Mouse (Mus musculus): ENCODE measurements around the gene Polr2e. TPM values are rescaled to one million over a fixed set of nuclear protein-coding genes. Genes with fewer than 3 reads are reported as not detected.

Gene Polr2e
- total and polyA plus RNA-seq, 3 experiments, result 105 to 194 (median 127) TPM

DNA sequence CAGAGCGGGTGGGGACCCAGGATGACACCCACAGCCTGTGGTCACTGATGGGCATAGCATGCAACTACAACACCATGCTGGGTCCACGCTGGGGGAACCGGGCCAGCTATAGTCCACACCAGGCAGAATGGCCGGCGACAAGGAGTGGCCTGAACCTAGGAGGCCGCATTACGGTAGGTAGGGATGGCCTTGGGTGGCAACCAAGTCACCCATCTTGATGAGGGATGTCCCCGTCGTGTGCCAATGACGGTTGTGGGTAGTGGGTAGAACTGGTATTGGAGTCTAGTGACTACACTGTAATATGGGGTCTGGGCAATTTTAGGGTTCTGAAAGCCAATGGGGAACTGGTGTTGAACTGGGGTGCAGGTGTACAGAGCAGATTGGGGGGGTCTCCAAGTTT is 22.7 kb downstream of the Polr2e start:
- H3K27ac ChIP-seq (ENCODE audit: insufficient read depth, low read depth), result peak overlapping the region; percentile 44
- H3K9me3 ChIP-seq (replicated peaks; ENCODE audit: low read length), result no peaks in the 10 kb centered on the region
- no peaks in the 10 kb centered on the region for H3K27me3 ChIP-seq (replicated peaks)
- dilution Hi-C loops (cut with MboI; ENCODE audit: extremely low pct_ligation_motif_present, extremely low pct_unique_long_range_greater_than_20kb, low sequenced_read_pairs), result no loop called here
- DNase-seq (ENCODE audit: extremely low read depth), result no peak
- peak overlapping the region; percentile 77 to 81 (median 80) for H3K4me3 ChIP-seq (replicated peaks in 1 of 3; ENCODE audit: low read depth in 2 of 3, low read length in 2 of 3, poor library complexity in 1 of 3)
- TF ChIP-seq RAD21 (IDR thresholded peaks at IDR 0.05; ENCODE audit: low read depth, low read length) (no peak), EP300 (IDR thresholded peaks at IDR 0.05; ENCODE audit: low read length) (no peak), CHD2 (IDR thresholded peaks at IDR 0.05; ENCODE audit: low read length) (no peak), JUND (conservative IDR thresholded peaks at IDR 0.05; ENCODE audit: low read depth, low read length) (no peak), HCFC1 (IDR thresholded peaks at IDR 0.05; ENCODE audit: low read depth, low read length) (no peak), PAX5 (IDR thresholded peaks at IDR 0.05; ENCODE audit: low read length) (no peak), RCOR1 (conservative IDR thresholded peaks at IDR 0.05; ENCODE audit: low read depth, low read length) (no peak), SMC3 (IDR thresholded peaks at IDR 0.05; ENCODE audit: low read depth, low read length) (no peak)
- H3K4me1 ChIP-seq (ENCODE audit: control insufficient read depth in 1 of 2, insufficient read depth in 2 of 2), result peaks cover 12 to 34% of the 10 kb centered on the region in 2 experiments
- peak overlapping the region; percentile 86 for H3K9ac ChIP-seq (ENCODE audit: insufficient read depth, low read depth)
- peaks cover 40 to 75% of the 10 kb centered on the region in 2 experiments for H3K36me3 ChIP-seq (replicated peaks in 1 of 2; ENCODE audit: control insufficient read depth in 1 of 2, insufficient read depth in 1 of 2, low read length in 1 of 2)
- in situ Hi-C loops (cut with MboI; ENCODE audit: low pct_ligation_motif_present, low pct_unique_long_range_greater_than_20kb, low sequenced_read_pairs), result no loop called here
- H3K4me2 ChIP-seq (ENCODE audit: insufficient read depth, low read depth, poor library complexity, severe bottlenecking), result peak overlapping the region; percentile 85
- H3K79me2 ChIP-seq (replicated peaks; ENCODE audit: control insufficient read depth, extremely low read depth, insufficient read depth, poor library complexity, severe bottlenecking), result peaks cover 8% of the 10 kb centered on the region

DNA sequence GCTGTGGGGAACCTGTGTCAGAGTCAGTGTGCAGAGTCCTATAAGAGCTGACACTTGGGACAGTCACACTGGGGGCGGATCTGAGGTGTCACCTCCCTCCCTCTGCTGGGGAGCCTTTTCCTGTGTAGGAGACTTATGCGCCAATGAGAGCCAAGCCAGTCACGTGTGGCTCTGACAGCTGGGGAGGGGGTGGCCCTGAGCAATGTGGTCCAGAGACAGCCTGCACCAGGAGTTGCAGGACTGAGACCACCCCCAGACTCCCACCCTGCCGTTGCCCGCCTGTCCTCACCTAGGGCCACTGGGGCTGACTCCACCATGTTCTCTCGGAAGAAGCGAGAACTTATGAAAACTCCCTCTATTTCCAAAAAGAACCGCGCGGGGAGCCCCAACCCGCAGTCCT is 23.1 kb downstream of the Polr2e start, which contains the start of gene Arhgap45:
TSS of gene Arhgap45 (plus strand) at position 143 of the 400 bp plus-strand sequence.
- Histone ChIP-seq H3K4me1 (ENCODE audit: control insufficient read depth in 1 of 2, insufficient read depth in 2 of 2) (peaks cover 12 to 34% of the 10 kb centered on the region in 2 experiments), H3K9ac (ENCODE audit: insufficient read depth, low read depth) (peak within 1 kb of the TSS; percentile 86), H3K4me2 (ENCODE audit: insufficient read depth, low read depth, poor library complexity, severe bottlenecking) (peak within 1 kb of the TSS; percentile 85), H3K27ac (ENCODE audit: insufficient read depth, low read depth) (peak within 1 kb of the TSS; percentile 44), H3K9me3 (replicated peaks; ENCODE audit: low read length) (no peaks in the 10 kb centered on the region), H3K4me3 (replicated peaks in 1 of 3; ENCODE audit: low read depth in 2 of 3, low read length in 2 of 3, poor library complexity in 1 of 3) (peak within 1 kb of the TSS; percentile 77 to 81 (median 80)), H3K36me3 (replicated peaks in 1 of 2; ENCODE audit: control insufficient read depth in 1 of 2, insufficient read depth in 1 of 2, low read length in 1 of 2) (peaks cover 41 to 75% of the 10 kb centered on the region in 2 experiments), H3K27me3 (replicated peaks) (no peaks in the 10 kb centered on the region), H3K79me2 (replicated peaks; ENCODE audit: control insufficient read depth, extremely low read depth, insufficient read depth, poor library complexity, severe bottlenecking) (peaks cover 8% of the 10 kb centered on the region)
- in situ Hi-C loops (cut with MboI; ENCODE audit: low pct_ligation_motif_present, low pct_unique_long_range_greater_than_20kb, low sequenced_read_pairs), result no loop called here
- peak; percentile 88 for DNase-seq (ENCODE audit: extremely low read depth)
- dilution Hi-C loops (cut with MboI; ENCODE audit: extremely low pct_ligation_motif_present, extremely low pct_unique_long_range_greater_than_20kb, low sequenced_read_pairs), result no loop called here
- TF ChIP-seq RCOR1 (conservative IDR thresholded peaks at IDR 0.05; ENCODE audit: low read depth, low read length) (no peak), CTCF (conservative IDR thresholded peaks at IDR 0.05 in 1 of 2, IDR thresholded peaks at IDR 0.05 in 1 of 2; ENCODE audit: low read depth in 2 of 2, low read length in 2 of 2) (no peak), IRF4 (IDR thresholded peaks at IDR 0.05; ENCODE audit: low read depth, low read length) (peak; percentile 43; the same call in 1 of the 2 replicates), KAT2A (IDR thresholded peaks at IDR 0.05; ENCODE audit: insufficient replicate concordance, low read length) (no peak), UBTF (IDR thresholded peaks at IDR 0.05; ENCODE audit: low read depth, low read length) (no peak), POLR2A (IDR thresholded peaks at IDR 0.05; ENCODE audit: low read depth, low read length) (peak; percentile 56; the same call in 1 of the 2 replicates), RAD21 (IDR thresholded peaks at IDR 0.05; ENCODE audit: low read depth, low read length) (no peak), CHD2 (IDR thresholded peaks at IDR 0.05; ENCODE audit: low read length) (no peak), MXI1 (IDR thresholded peaks at IDR 0.05; ENCODE audit: low read depth, low read length) (peak; percentile 95), USF2 (conservative IDR thresholded peaks at IDR 0.05; ENCODE audit: low read depth, low read length) (peak; percentile 91), NRF1 (IDR thresholded peaks at IDR 0.05; ENCODE audit: low read depth, low read length) (no peak), POLR2AphosphoS2 (IDR thresholded peaks at IDR 0.05; ENCODE audit: low read depth, low read length) (no peak), JUND (conservative IDR thresholded peaks at IDR 0.05; ENCODE audit: low read depth, low read length) (0 out of 2 replicates have a peak, but pooled peaks have one; percentile 3), PAX5 (IDR thresholded peaks at IDR 0.05; ENCODE audit: low read length) (no peak), EP300 (IDR thresholded peaks at IDR 0.05; ENCODE audit: low read length) (no peak), TBP (conservative IDR thresholded peaks at IDR 0.05; ENCODE audit: low read depth, low read length) (0 out of 2 replicates have a peak, but pooled peaks have one; percentile 57), BHLHE40 (IDR thresholded peaks at IDR 0.05; ENCODE audit: low read depth, low read length) (peak; percentile 98), HCFC1 (IDR thresholded peaks at IDR 0.05; ENCODE audit: low read depth, low read length) (peak; percentile 50; the same call in 1 of the 2 replicates), MAX (IDR thresholded peaks at IDR 0.05; ENCODE audit: low read length) (peak; percentile 95), ZKSCAN1 (IDR thresholded peaks at IDR 0.05; ENCODE audit: borderline replicate concordance, low read depth, low read length) (no peak), MAZ (IDR thresholded peaks at IDR 0.05; ENCODE audit: low read depth, low read length) (peak; percentile 94), E2F4 (IDR thresholded peaks at IDR 0.05; ENCODE audit: insufficient replicate concordance, low read depth, low read length) (no peak), SIN3A (IDR thresholded peaks at IDR 0.05; ENCODE audit: low read length) (peak; percentile 95), JUN (IDR thresholded peaks at IDR 0.05; ENCODE audit: insufficient read depth, low read depth, low read length) (no peak), CHD1 (IDR thresholded peaks at IDR 0.05; ENCODE audit: low read depth, low read length) (no peak), ZC3H11A (IDR thresholded peaks at IDR 0.05; ENCODE audit: low read depth, low read length) (no peak), TCF12 (IDR thresholded peaks at IDR 0.05; ENCODE audit: low read depth, low read length) (peak; percentile 75), ELF1 (IDR thresholded peaks at IDR 0.05; ENCODE audit: low read depth, low read length) (peak; percentile 69), MAFK (IDR thresholded peaks at IDR 0.05; ENCODE audit: insufficient replicate concordance, low read length) (no peak), MYC (IDR thresholded peaks at IDR 0.05; ENCODE audit: low read depth, low read length) (peak; percentile 80; the same call in 1 of the 2 replicates), USF1 (IDR thresholded peaks at IDR 0.05; ENCODE audit: low read depth, low read length) (peak; percentile 92), SMC3 (IDR thresholded peaks at IDR 0.05; ENCODE audit: low read depth, low read length) (no peak)
